Mouse (Mus musculus): ENCODE data around the gene Nav2.

DNA sequence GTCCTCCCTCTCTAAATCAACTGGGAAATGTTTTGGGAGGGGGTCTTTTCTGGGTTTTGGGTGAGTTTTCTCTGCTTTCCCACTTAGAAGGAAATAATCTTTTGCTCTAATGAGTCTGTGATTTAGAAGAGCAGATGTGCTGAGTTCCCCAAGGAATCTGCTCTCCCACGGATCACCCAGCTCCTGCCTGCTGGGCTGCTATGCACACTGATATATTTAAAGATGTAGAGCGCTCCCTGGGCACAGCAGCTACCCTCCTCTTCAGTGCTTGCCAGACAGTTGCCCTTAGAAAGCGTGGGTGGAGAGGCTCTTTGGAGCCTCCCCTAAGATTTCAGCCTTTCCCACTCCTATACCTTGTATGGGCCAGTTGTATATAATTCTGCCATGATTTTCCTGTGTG is 452.1 kb downstream of the Nav2 start:
- TF ChIP-seq REST (IDR thresholded peaks at IDR 0.05; ENCODE audit: insufficient read depth, insufficient read length) (no peak), POLR2A (IDR thresholded peaks at IDR 0.05; ENCODE audit: insufficient read length, low read depth) (no peak), CEBPB (IDR thresholded peaks at IDR 0.05; ENCODE audit: insufficient read depth, poor library complexity, severe bottlenecking) (no peak), TCF12 (IDR thresholded peaks at IDR 0.05; ENCODE audit: insufficient read depth, poor library complexity, severe bottlenecking) (no peak), POLR2AphosphoS2 (IDR thresholded peaks at IDR 0.05; ENCODE audit: insufficient read length, low read depth) (no peak), USF1 (IDR thresholded peaks at IDR 0.05; ENCODE audit: low read depth) (no peak), MYOG (IDR thresholded peaks at IDR 0.05; ENCODE audit: control insufficient read depth in 1 of 3, insufficient read depth in 1 of 3, insufficient read length in 2 of 3, low read depth in 2 of 3) (no peak), E2F4 (IDR thresholded peaks at IDR 0.05; ENCODE audit: insufficient read depth) (no peak), TCF3 (IDR thresholded peaks at IDR 0.05; ENCODE audit: insufficient read length, low read depth) (no peak)
